Mouse (Mus musculus) heart, embryonic 16.5 days (tissue): ENCODE measurements around the gene Tbc1d22b. TPM values are rescaled to one million over a fixed set of nuclear protein-coding genes. Genes with fewer than 3 reads are reported as not detected.
A peak's percentile ranks its signal among the peaks of the same experiment; 100 is the strongest.

ENCODE experiments used
- ATAC-seq: fragments of 200-750 bp; cut with Nextera tagmentation; replicated peaks from 2 replicates; pipeline ENCODE4 v1.8.0; 2017; ENCODE audit warnings: moderate number of reproducible peaks; ENCODE audit not compliant: insufficient read depth, low FRiP score; ENCODE audit errors: extremely low read depth
- H3K27ac ChIP-seq: fragments of 300-500 bp; sonication (generic); 2 replicates; pipeline ENCODE4 v1.5.1; 2014; ENCODE audit warnings: mild to moderate bottlenecking, low read length, control low read depth, moderate library complexity
- H3K27me3 ChIP-seq: fragments of 300-500 bp; sonication (generic); 2 replicates; pipeline ENCODE4 v1.6.1; 2014; ENCODE audit warnings: low read length, mixed read lengths; ENCODE audit not compliant: control insufficient read depth, insufficient read depth
- H3K36me3 ChIP-seq: fragments of 300-500 bp; sonication (generic); 2 replicates; pipeline ENCODE4 v1.6.1; 2014; ENCODE audit not compliant: control insufficient read depth, insufficient read depth
- H3K4me1 ChIP-seq: fragments of 300-500 bp; sonication (generic); 2 replicates; pipeline ENCODE4 v1.6.1; 2014; ENCODE audit warnings: low read length, mixed read lengths; ENCODE audit not compliant: control insufficient read depth, insufficient read depth
- H3K4me2 ChIP-seq: fragments of 300-500 bp; sonication (generic); 2 replicates; pipeline ENCODE4 v1.6.1; 2014; ENCODE audit warnings: low read depth, mild to moderate bottlenecking, control low read depth, low read length
- H3K4me3 ChIP-seq: fragments of 300-500 bp; sonication (generic); 2 replicates; pipeline ENCODE4 v1.5.1; 2014; ENCODE audit warnings: mild to moderate bottlenecking, control low read depth, low read length
- H3K9ac ChIP-seq: fragments of 300-500 bp; sonication (generic); 2 replicates; pipeline ENCODE4 v1.6.1; 2014; ENCODE audit warnings: low read length, control low read depth
- H3K9me3 ChIP-seq: fragments of 300-500 bp; sonication (generic); replicated peaks from 2 replicates; pipeline ENCODE4 v1.6.1; 2016; ENCODE audit warnings: low read length; ENCODE audit not compliant: control insufficient read depth
- WGBS: fragments of 180-500 bp; shearing (Covaris S2); extraction: QIAGEN DNeasy Blood & Tissue Kit; methylation state at CpG from one replicate; pipeline ENCODE4 v1.1.7; 2014; 5-methylcytosine and 5-hydroxymethylcytosine counted together
- polyA plus RNA-seq: library from polyadenylated mRNA; unstranded; fragments of >200 nt; fragmentation: Nextera tagmentation; extraction: Ambion mirVana; gene quantifications from 2 replicates; pipeline ENCODE4 v1.2.1, GENCODE M21; 2015

Tbc1d22b gene
- polyA plus RNA-seq, 1 experiment from 2014 or later, result 9.9 TPM

GRCm38 (mm10) chr17:29579579-29580126 is 30.1 kb downstream of the Tbc1d22b start:
- 71% methylated on average over 4 of the region's 4 CpGs for WGBS
- no peak overlapping the region for H3K9ac ChIP-seq
- H3K4me3 ChIP-seq, result no peak overlapping the region
- H3K36me3 ChIP-seq, result peaks cover 18% of the 10 kb centered on the region
- H3K4me1 ChIP-seq, result peaks cover 8% of the 10 kb centered on the region
- no peaks in the 10 kb centered on the region for H3K27me3 ChIP-seq
- ATAC-seq, result no peak
- no peaks in the 10 kb centered on the region for H3K9me3 ChIP-seq
- H3K27ac ChIP-seq, result no peak overlapping the region
- no peak overlapping the region for H3K4me2 ChIP-seq

DNA sequence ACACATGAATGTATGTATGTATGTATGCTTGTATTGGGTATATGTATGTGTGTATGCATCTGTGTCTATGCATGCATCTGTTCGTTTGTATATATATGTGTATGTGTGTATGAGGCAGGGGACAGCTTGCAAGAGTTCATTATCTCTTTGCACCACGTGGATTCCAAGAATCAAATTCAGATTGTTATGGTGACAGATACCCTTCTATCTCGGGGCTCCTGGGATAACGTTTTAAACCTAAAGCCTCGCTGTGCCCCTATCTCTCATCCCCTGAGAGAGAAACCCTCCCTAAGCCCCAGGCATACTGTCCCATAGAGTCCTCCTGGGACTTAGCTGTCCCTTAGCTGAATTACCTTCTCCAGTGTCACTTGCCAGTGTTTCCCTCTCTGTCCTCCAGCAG is 34.0 kb downstream of the Tbc1d22b start:
- peaks cover 8% of the 10 kb centered on the region for H3K36me3 ChIP-seq
- ATAC-seq, result no peak

DNA sequence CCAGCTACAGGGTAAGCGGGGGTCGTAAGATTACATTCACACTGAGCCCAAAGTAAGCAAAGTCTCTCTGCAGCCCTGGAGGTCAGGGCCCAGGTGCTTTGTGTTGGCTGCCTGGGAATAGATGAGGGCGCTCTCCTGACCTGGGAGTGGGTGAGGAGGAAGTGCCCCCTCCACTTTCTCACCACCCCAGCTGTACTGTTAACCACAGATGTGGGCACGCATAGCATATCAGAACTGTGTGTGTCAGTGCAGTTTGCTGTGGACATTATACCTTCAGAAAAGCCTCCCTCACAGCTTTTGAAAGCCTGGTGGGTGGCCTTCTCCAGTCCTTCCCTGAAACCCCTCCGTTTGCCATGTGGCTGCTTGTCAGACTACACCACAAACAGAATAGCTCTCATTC is 34.7 kb downstream of the Tbc1d22b start:
- 0 out of 2 replicates have a peak, but pooled peaks have one; percentile 29 for ATAC-seq
- Histone ChIP-seq H3K9ac (no peak overlapping the region), H3K27me3 (no peaks in the 10 kb centered on the region), H3K27ac (no peak overlapping the region), H3K4me3 (no peak overlapping the region), H3K36me3 (peaks cover 2% of the 10 kb centered on the region; the same call in 1 of the 2 replicates), H3K9me3 (no peaks in the 10 kb centered on the region), H3K4me1 (peaks cover 5% of the 10 kb centered on the region), H3K4me2 (no peak overlapping the region)
- WGBS, result 78% methylated on average over 5 of the region's 5 CpGs

More for the DNA sequence above, 34.0 kb downstream of the Tbc1d22b start:
- no peak overlapping the region for H3K4me2 ChIP-seq
- H3K27me3 ChIP-seq, result no peaks in the 10 kb centered on the region
- no peak overlapping the region for H3K27ac ChIP-seq
- no peak overlapping the region for H3K9ac ChIP-seq
- WGBS, result 74% methylated on average over 5 of the region's 5 CpGs
- no peaks in the 10 kb centered on the region for H3K9me3 ChIP-seq
- no peaks in the 10 kb centered on the region for H3K4me1 ChIP-seq
- H3K4me3 ChIP-seq, result no peak overlapping the region

DNA sequence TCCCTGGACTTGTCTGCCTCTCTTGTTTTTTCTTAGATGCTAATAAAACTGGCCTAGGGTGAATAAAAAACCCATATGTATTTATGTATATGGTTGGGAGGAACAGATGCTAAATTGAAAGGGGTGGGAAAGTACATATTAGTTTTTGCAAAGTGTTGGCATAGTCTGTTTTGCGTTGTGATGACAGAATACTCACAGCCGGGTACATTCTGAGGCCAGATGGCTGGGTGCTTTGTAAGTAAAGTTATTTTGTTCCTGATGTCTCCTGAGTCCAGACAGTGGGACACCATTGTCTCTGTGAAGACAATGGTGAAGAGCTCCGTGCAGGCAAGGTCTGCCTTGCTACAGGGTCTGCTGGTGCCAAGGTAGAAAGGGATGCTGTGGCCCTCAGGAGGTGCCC is 35.2 kb downstream of the Tbc1d22b start:
- Histone ChIP-seq H3K4me3 (no peak overlapping the region), H3K36me3 (peaks cover 2% of the 10 kb centered on the region; the same call in 1 of the 2 replicates), H3K4me2 (no peak overlapping the region), H3K4me1 (peaks cover 9% of the 10 kb centered on the region), H3K9me3 (no peaks in the 10 kb centered on the region), H3K9ac (no peak overlapping the region), H3K27ac (peak overlapping the region; percentile 25; the same call in 1 of the 2 replicates), H3K27me3 (no peaks in the 10 kb centered on the region)
- no peak for ATAC-seq
- WGBS, result 79% methylated on average over 3 of the region's 3 CpGs

- no peak for ATAC-seq
- 84% methylated on average over 6 of the region's 6 CpGs for WGBS
- Histone ChIP-seq H3K36me3 (peaks cover 1% of the 10 kb centered on the region; the same call in 1 of the 2 replicates), H3K9me3 (no peaks in the 10 kb centered on the region), H3K4me2 (no peak overlapping the region), H3K27ac (no peak overlapping the region), H3K9ac (no peak overlapping the region), H3K4me3 (no peak overlapping the region), H3K4me1 (peaks cover 9% of the 10 kb centered on the region), H3K27me3 (no peaks in the 10 kb centered on the region)
Measured at GRCm38 (mm10) chr17:29585446-29585845, 35.9 kb downstream of the Tbc1d22b start.

GRCm38 (mm10) chr17:29586921-29587320 is 37.3 kb downstream of the Tbc1d22b start:
- H3K27ac ChIP-seq, result no peak overlapping the region
- no peak overlapping the region for H3K4me3 ChIP-seq
- 81% methylated on average over 9 of the region's 9 CpGs for WGBS
- H3K4me1 ChIP-seq, result peaks cover 9% of the 10 kb centered on the region
- H3K9me3 ChIP-seq, result no peaks in the 10 kb centered on the region
- no peak overlapping the region for H3K9ac ChIP-seq
- H3K4me2 ChIP-seq, result no peak overlapping the region
- no peaks in the 10 kb centered on the region for H3K27me3 ChIP-seq
- no peaks in the 10 kb centered on the region for H3K36me3 ChIP-seq
- ATAC-seq, result no peak

GRCm38 (mm10) chr17:29589221-29589898 is 39.8 kb downstream of the Tbc1d22b start:
- ATAC-seq, result no peak
- WGBS, result 49% methylated on average over 11 of the region's 11 CpGs
- Histone ChIP-seq H3K27ac (0 out of 2 replicates have a peak overlapping the region, but pooled peaks have one; percentile 28), H3K9me3 (no peaks in the 10 kb centered on the region), H3K36me3 (no peaks in the 10 kb centered on the region), H3K27me3 (no peaks in the 10 kb centered on the region), H3K4me3 (no peak overlapping the region), H3K4me1 (peaks cover 15% of the 10 kb centered on the region), H3K9ac (no peak overlapping the region), H3K4me2 (no peak overlapping the region)

DNA sequence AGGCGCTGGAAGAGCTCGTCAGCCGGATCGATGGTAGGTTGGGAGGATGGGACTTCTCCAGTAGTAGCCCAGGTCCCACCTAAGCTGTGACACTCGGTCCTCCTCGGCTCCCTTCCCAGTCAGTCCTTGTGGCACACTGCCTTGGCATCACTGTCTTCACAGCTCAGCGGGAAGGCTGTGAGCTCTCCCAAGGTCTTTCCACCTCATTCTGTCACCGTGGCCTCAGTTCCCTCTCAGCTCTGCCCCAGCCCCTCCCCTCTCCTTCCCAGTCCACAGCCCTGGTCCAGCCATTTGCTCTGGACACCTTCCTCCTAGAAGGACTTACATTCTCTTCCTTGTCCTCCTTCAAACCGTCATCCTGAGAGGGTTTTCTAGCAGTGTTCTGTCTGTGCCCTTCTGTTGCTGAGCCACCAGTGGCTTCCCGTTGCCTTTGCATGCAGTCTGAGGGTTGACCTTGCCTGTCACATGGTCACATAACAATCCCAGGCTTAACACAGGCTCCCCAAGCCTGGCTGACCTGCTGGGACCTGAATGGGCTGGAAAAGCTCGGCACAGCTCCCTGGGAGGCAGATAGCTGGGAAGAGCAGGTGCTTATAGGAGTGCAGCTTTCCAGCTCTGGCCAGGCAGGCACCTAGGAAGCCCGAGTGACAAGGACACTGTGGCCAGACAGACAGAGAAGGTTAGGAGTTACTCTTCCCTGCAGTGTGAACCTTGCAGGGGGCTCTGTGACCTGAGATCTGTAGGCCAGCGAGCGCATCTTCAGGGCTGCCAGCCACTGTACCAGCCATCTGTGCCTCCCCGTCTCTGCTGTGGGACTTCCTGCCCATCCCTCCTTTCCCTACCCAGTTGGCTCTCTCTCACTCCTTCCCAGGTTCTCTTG is 46.5 kb downstream of the Tbc1d22b start:
- H3K4me1 ChIP-seq, result peaks cover 6% of the 10 kb centered on the region; the same call in 1 of the 2 replicates
- H3K4me2 ChIP-seq, result no peak overlapping the region
- ATAC-seq, result no peak
- no peaks in the 10 kb centered on the region for H3K9me3 ChIP-seq
- 75% methylated on average over 15 of the region's 15 CpGs for WGBS
- H3K27ac ChIP-seq, result no peak overlapping the region
- H3K4me3 ChIP-seq, result no peak overlapping the region
- no peaks in the 10 kb centered on the region for H3K27me3 ChIP-seq
- no peak overlapping the region for H3K9ac ChIP-seq
- peaks cover 8% of the 10 kb centered on the region; the same call in 1 of the 2 replicates for H3K36me3 ChIP-seq
